ENCODE assay signal across 20 mouse cellular contexts in the genomic region with DNA sequence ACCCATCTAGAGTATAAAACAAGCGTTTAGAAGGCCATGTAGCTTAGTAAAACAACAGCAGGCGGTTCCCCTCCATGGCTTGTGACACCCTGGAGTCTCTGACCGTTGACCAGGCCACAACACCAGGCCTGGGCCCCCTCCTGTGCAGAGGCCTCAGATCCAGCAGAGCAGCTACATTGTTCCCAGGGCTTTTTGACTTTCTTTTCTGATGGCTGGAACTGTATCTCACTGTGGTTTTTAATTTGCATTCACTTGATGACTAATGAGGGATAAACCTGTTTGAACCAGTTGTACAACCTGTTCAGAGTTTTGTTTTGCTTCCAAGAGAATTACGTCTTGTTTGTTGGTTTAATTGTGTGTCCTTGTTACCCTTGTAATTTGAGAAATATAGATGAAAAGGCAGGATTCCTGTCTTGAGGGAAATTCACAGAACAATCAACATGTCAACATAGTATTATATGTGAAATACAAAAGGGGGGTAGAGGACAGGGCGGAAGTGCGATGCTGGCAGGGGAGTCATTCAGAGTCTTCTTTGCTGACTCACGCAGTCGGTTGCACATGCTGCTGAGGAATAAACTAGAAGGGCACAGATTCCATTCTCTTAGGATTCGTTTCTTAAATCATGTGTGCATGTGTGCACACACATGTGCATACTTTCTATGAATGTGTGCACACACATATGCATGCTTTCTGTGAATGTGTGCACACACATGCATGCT. TPM values are rescaled to one million over a fixed set of nuclear protein-coding genes. Genes with fewer than 3 reads are reported as not detected.
DNase-seq lines count a peak whose midpoint lies in the region; ATAC-seq and TF ChIP-seq lines count a peak whose summit lies in the region.
"Had no signal": no experiment of that assay in that cellular context is flagged by ENCODE, and none has a peak within 500 bp of the region (broad histone marks: within the 10 kb centered on the region; RNA-seq: fewer than 3 reads in every experiment).

No protein-coding gene starts in this region.

- 34% methylated on average over 9 of the region's 9 CpGs for WGBS in kidney, postnatal 0 days
- 42% methylated on average over 9 of the region's 9 CpGs for WGBS in kidney, embryonic 14.5 days
- WGBS in limb, embryonic 15.5 days = 59% methylated on average over 9 of the region's 9 CpGs

- no peak overlapping the region for H3K9ac ChIP-seq in kidney, postnatal 0 days (ENCODE audit: low read depth, low read length)
- H3K9ac ChIP-seq in kidney, embryonic 14.5 days (ENCODE audit: low read depth, low read length) = no peak overlapping the region
- H3K9ac ChIP-seq in limb, embryonic 15.5 days = no peak overlapping the region
- H3K9ac ChIP-seq: hindbrain, embryonic 12.5 days; limb, embryonic 13.5 days; liver, embryonic 15.5 days had no signal

- no peak overlapping the region for H3K4me2 ChIP-seq in kidney, postnatal 0 days (ENCODE audit: low read length)
- H3K4me2 ChIP-seq in kidney, embryonic 14.5 days (replicated peaks; ENCODE audit: low read depth, low read length) = no peak overlapping the region
- no peak overlapping the region for H3K4me2 ChIP-seq in limb, embryonic 15.5 days
- H3K4me2 ChIP-seq: hindbrain, embryonic 12.5 days; limb, embryonic 13.5 days; liver, embryonic 15.5 days had no signal

- DNase-seq in kidney, postnatal 0 days (ENCODE audit: low spot score) = peak; percentile 46
- DNase-seq in 416B (ENCODE audit: low read depth) = peak; percentile 34
- DNase-seq in Muller cell, postnatal 12 days (ENCODE audit: inconsistent ontology term) = peak; percentile 47
- DNase-seq in spleen, postnatal 14 days (ENCODE audit: low spot score in 2 of 2) = no peak
- DNase-seq in cerebellum, adult 18-20 months = no peak
- DNase-seq: adrenal gland, postnatal 36 days; cerebellum, adult 8-10 months; heart, adult 2 months; kidney, postnatal 10 days had no signal

- TF ChIP-seq CTCF in kidney, postnatal 0 days (IDR thresholded peaks at IDR 0.05; ENCODE audit: low read depth) = no peak

- no peaks in the 10 kb centered on the region for H3K27me3 ChIP-seq in kidney, postnatal 0 days (ENCODE audit: insufficient read depth, low read length)
- H3K27me3 ChIP-seq in kidney, embryonic 14.5 days (ENCODE audit: control insufficient read depth, insufficient read depth, low read length) = no peaks in the 10 kb centered on the region
- H3K27me3 ChIP-seq in limb, embryonic 15.5 days = no peaks in the 10 kb centered on the region
- H3K27me3 ChIP-seq: hindbrain, embryonic 12.5 days; limb, embryonic 13.5 days; liver, embryonic 15.5 days had no signal

- H3K27ac ChIP-seq in kidney, postnatal 0 days = peak overlapping the region; percentile 70; the same call in 1 of the 2 replicates
- H3K27ac ChIP-seq in kidney, embryonic 14.5 days (ENCODE audit: low read depth, low read length) = no peak overlapping the region
- peak overlapping the region; percentile 69 for H3K27ac ChIP-seq in limb, embryonic 15.5 days
- H3K27ac ChIP-seq: heart, adult 2 months; hindbrain, embryonic 12.5 days; left cerebral cortex, adult 2 months; limb, embryonic 13.5 days; liver, embryonic 15.5 days had no signal

- H3K4me1 ChIP-seq in kidney, postnatal 0 days (replicated peaks; ENCODE audit: insufficient read depth, low read length) = no peaks in the 10 kb centered on the region; the same call in 1 of the 2 replicates
- H3K4me1 ChIP-seq in kidney, embryonic 14.5 days (ENCODE audit: control insufficient read depth, insufficient read depth, low read length) = peaks cover 2% of the 10 kb centered on the region; the same call in 1 of the 2 replicates
- 0 out of 2 replicates have a peak, but pooled peaks cover 2% of the 10 kb centered on the region for H3K4me1 ChIP-seq in limb, embryonic 15.5 days
- H3K4me1 ChIP-seq: liver, embryonic 15.5 days had no signal

- no peaks in the 10 kb centered on the region for H3K36me3 ChIP-seq in kidney, postnatal 0 days (ENCODE audit: insufficient read depth, low read length)
- H3K36me3 ChIP-seq in kidney, embryonic 14.5 days (ENCODE audit: control insufficient read depth, insufficient read depth, low read length) = no peaks in the 10 kb centered on the region
- no peaks in the 10 kb centered on the region for H3K36me3 ChIP-seq in limb, embryonic 15.5 days
- H3K36me3 ChIP-seq: hindbrain, embryonic 12.5 days; limb, embryonic 13.5 days; liver, embryonic 15.5 days had no signal

- 0 out of 2 replicates have a peak, but pooled peaks have one; percentile 22 for ATAC-seq in kidney, postnatal 0 days (replicated peaks; ENCODE audit: low FRiP score, low read depth)
- ATAC-seq in kidney, embryonic 14.5 days (ENCODE audit: low FRiP score, low TSS enrichment) = no peak
- no peak for ATAC-seq in limb, embryonic 15.5 days (ENCODE audit: insufficient number of reproducible peaks, low FRiP score, low TSS enrichment, low read depth)
- ATAC-seq: CD4-positive, CD25-positive, alpha-beta regulatory T cell, adult 4 months; forebrain, embryonic 16.5 days; inflammation-experienced regulatory T-cells, adult 6 months; lung, postnatal 0 days; midbrain, embryonic 16.5 days had no signal

- H3K4me3 ChIP-seq in kidney, postnatal 0 days (replicated peaks; ENCODE audit: low read depth, low read length) = no peak overlapping the region
- H3K4me3 ChIP-seq in kidney, embryonic 14.5 days (ENCODE audit: low read length) = no peak overlapping the region
- H3K4me3 ChIP-seq in limb, embryonic 15.5 days = no peak overlapping the region
- H3K4me3 ChIP-seq: heart, adult 2 months; hindbrain, embryonic 12.5 days; left cerebral cortex, adult 2 months; limb, embryonic 13.5 days; liver, embryonic 15.5 days had no signal

- no peaks in the 10 kb centered on the region for H3K9me3 ChIP-seq in kidney, postnatal 0 days (replicated peaks; ENCODE audit: low read length)
- no peaks in the 10 kb centered on the region for H3K9me3 ChIP-seq in kidney, embryonic 14.5 days (ENCODE audit: control insufficient read depth, low read length)
- H3K9me3 ChIP-seq in limb, embryonic 15.5 days = no peaks in the 10 kb centered on the region
- H3K9me3 ChIP-seq: hindbrain, embryonic 12.5 days; limb, embryonic 13.5 days; liver, embryonic 15.5 days had no signal

RNA-seq across cellular contexts. Expression of a gene that starts 22.3 kb away (rescaled TPM):
- 911 and 953 TPM in 2 replicates for polyA plus RNA-seq in kidney, postnatal 0 days (2015; fragmentation: Nextera tagmentation; extraction: Ambion mirVana)
- polyA plus RNA-seq in kidney, embryonic 14.5 days (2014; fragmentation: Nextera tagmentation; extraction: Ambion mirVana) = 1,099 and 1,259 TPM in 2 replicates
- 706 and 819 TPM in 2 replicates for polyA plus RNA-seq in limb, embryonic 15.5 days (2015; fragmentation: Nextera tagmentation; extraction: Ambion mirVana)

RNA-seq across cellular contexts. Expression of a gene that starts 53.9 kb away (rescaled TPM):
- 0.71 and 0.79 TPM in 2 replicates for polyA plus RNA-seq in kidney, postnatal 0 days (2015; fragmentation: Nextera tagmentation; extraction: Ambion mirVana)
- polyA plus RNA-seq in kidney, embryonic 14.5 days (2014; fragmentation: Nextera tagmentation; extraction: Ambion mirVana) = 0.50 and 1.7 TPM in 2 replicates
- 2.1 and 2.8 TPM in 2 replicates for polyA plus RNA-seq in limb, embryonic 15.5 days (2015; fragmentation: Nextera tagmentation; extraction: Ambion mirVana)
- polyA plus RNA-seq: CD4-positive, CD25-positive, alpha-beta regulatory T cell, adult 4 months; liver, embryonic 15.5 days had no signal

Comparison
In these comparisons a context has a peak if more than half of its experiments do, and no peak if none do; other contexts are left out.
1. DNase-seq: peak in kidney, postnatal 0 days (single experiment), 416B (single experiment) and Muller cell, postnatal 12 days (single experiment); none in spleen, postnatal 14 days (0 of 2) and cerebellum, adult 18-20 months (0 of 2).